Mouse (Mus musculus) megakaryocyte, embryonic 14.5 days (primary cell): ENCODE measurements around the gene Hcn2. TPM values are rescaled to one million over a fixed set of nuclear protein-coding genes. Genes with fewer than 3 reads are reported as not detected.
A peak's percentile ranks its signal among the peaks of the same experiment; 100 is the strongest.

Source experiments
- H3K27me3 ChIP-seq: replicated peaks from 2 replicates; pipeline ENCODE3; 2012; ENCODE audit warnings: inconsistent platforms
- H3K36me3 ChIP-seq: replicated peaks from 2 replicates; pipeline ENCODE3; 2012; ENCODE audit warnings: low read length, inconsistent platforms, mixed read lengths
- H3K4me1 ChIP-seq: 2 replicates; pipeline ENCODE4 v1.6.1; 2012; ENCODE audit warnings: inconsistent platforms
- H3K4me3 ChIP-seq: replicated peaks from 2 replicates; pipeline ENCODE3; 2012; ENCODE audit warnings: moderate library complexity, mild to moderate bottlenecking, inconsistent platforms
- H3K9me3 ChIP-seq: 2 replicates; pipeline ENCODE4 v1.6.1; 2012; ENCODE audit warnings: inconsistent platforms
- FLI1 ChIP-seq: IDR thresholded peaks from 2 replicates; pipeline ENCODE4 v1.6.1; 2012; ENCODE audit warnings: low read length, inconsistent platforms, mixed read lengths
- GATA1 ChIP-seq: IDR thresholded peaks from 3 replicates; pipeline ENCODE4 v1.6.1; 2012; ENCODE audit warnings: mixed read lengths, low read length, inconsistent platforms, borderline replicate concordance
- polyA plus RNA-seq: library from polyadenylated mRNA; stranded (reverse); fragments of >175 nt; gene quantifications from 2 replicates; pipeline ENCODE4 v1.2.3, GENCODE M21; 2012; ENCODE audit warnings: low replicate concordance; ENCODE audit not compliant: insufficient read depth

Gene Hcn2
- polyA plus RNA-seq, 1 experiment: 1.8 TPM

DNA sequence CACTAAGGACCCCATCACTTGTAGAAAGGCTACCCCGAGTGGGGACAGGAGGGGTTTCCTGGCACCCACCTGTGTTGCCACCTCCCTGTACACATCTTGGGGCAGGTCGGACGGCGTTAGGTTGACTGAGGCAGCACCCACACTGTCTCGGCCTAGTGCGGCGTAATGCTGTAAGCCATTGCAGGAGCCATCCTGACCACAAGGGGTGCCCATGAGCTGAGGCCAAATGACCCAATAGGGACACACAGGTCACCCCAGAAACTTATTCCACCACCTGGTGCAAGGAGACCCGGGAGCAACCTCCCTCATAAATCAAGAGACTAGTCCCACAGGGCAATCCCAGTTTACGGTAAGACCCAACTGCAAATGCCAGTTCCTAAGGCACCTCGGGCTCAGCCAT is 21.8 kb downstream of the Hcn2 start:
- no peaks in the 10 kb centered on the region for H3K27me3 ChIP-seq
- peaks cover 9% of the 10 kb centered on the region for H3K4me1 ChIP-seq
- H3K36me3 ChIP-seq: peaks cover 96% of the 10 kb centered on the region
- peaks cover 13% of the 10 kb centered on the region for H3K9me3 ChIP-seq
- H3K4me3 ChIP-seq: no peak overlapping the region
- no peak for TF ChIP-seq FLI1
- TF ChIP-seq GATA1: no peak

DNA sequence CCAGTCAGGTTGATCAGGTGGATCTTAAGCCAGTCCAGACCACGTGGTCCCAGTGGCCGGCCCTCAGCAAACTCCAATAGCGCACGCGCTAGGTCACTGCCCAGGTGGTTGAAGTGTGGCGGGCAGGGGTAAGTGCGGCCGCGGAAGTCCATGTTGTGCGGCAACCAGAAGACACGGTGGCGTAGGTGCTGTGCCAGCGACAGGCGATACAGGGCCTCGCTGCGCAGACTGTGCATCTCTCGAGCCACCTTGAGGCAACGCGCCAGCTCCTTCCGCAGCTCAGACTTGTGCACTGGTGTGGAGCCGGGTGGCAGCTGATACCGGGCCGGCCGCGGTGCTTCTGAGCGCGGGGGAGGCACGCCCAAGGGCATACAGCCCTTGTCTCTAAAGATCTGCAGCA is 22.8 kb downstream of the Hcn2 start:
- Histone ChIP-seq H3K27me3 (no peaks in the 10 kb centered on the region), H3K36me3 (peaks cover 98% of the 10 kb centered on the region), H3K4me1 (peaks cover 12% of the 10 kb centered on the region), H3K9me3 (peaks cover 13% of the 10 kb centered on the region), H3K4me3 (no peak overlapping the region)
- no peak for TF ChIP-seq GATA1
- no peak for TF ChIP-seq FLI1

DNA sequence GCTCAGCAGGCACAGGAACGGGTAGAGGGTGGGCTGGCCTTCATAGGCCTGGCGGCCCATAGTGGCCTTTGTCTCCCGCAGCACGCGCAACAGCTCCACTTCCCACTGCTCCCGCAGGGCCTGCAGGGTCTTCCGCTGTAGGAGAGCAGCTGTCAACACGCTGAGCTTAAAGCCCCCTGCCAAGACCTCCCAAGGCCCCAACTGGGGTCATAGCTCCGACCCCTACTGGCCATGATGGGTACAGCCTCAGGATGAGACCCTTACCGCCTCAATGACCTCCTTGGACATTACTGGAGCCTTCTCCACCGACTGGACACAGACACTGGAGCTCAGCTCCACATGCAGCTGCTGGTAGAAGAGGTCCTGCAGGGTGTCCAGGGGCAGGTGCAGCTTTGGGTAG is 24.4 kb downstream of the Hcn2 start:
- no peaks in the 10 kb centered on the region for H3K27me3 ChIP-seq
- peaks cover 24% of the 10 kb centered on the region for H3K4me1 ChIP-seq
- TF ChIP-seq GATA1: no peak
- no peak for TF ChIP-seq FLI1
- peaks cover 86% of the 10 kb centered on the region for H3K36me3 ChIP-seq
- peaks cover 5% of the 10 kb centered on the region for H3K9me3 ChIP-seq
- H3K4me3 ChIP-seq: no peak overlapping the region

DNA sequence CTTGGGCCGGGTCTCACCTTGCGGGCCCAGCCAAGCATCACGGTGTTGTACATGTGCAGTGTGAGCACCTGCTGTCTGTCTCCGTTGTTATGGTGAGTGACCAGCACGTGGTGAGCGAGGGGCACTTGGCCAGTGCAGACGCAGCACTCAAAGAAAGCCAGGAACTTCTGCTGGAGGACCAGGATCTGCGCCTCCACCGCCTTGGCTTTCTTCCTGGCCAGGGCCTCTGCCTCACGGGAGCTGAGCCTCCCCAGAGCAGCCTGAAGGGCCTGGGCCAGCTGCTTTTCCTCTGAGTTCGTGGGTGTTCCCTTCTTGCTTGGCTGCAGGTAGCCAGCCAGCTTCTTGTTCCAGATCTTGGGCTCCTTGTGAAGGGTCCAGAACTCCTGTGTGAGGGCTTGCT is 26.7 kb downstream of the Hcn2 start:
- peaks cover 37% of the 10 kb centered on the region for H3K4me1 ChIP-seq
- no peaks in the 10 kb centered on the region for H3K9me3 ChIP-seq
- no peak overlapping the region for H3K4me3 ChIP-seq
- H3K36me3 ChIP-seq: peaks cover 63% of the 10 kb centered on the region
- TF ChIP-seq GATA1: no peak
- no peak for TF ChIP-seq FLI1
- no peaks in the 10 kb centered on the region for H3K27me3 ChIP-seq

DNA sequence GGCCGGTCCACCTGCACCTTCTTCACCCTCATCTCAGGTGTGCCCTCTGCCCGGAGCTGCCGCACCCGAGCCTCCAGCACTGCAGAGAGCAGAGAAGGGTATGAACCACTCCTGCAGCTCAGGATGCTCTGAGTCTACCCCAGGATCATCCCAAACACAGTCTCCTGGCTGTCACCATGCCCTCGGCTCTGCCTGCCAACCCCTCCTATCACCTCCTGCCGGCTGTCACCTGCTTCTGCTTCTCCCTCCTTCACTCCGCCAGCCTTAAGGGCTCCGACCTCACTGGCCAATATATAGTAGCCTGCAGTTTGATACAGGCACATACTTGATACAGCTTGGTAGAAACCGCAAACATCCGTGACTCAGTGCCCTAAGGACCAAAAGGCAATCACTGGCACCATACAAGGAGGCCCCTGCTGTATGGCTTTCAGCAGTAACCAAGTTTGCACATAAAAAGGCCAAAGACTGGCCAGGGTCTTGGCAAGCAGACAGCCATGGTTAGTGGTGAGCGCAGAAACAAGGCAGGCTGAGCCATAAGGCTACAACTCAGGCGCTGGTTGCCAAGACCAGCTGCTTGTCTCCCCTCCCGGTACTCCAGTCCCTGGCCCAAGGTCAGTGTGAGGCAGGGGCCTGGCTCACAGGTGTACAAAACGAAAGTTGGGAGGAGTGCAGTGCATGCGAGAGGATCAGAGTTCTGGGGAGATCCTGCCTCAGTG is 27.4 kb downstream of the Hcn2 start:
- no peak overlapping the region for H3K4me3 ChIP-seq
- H3K36me3 ChIP-seq: peaks cover 57% of the 10 kb centered on the region
- no peak for TF ChIP-seq GATA1
- no peaks in the 10 kb centered on the region for H3K27me3 ChIP-seq
- H3K4me1 ChIP-seq: peaks cover 39% of the 10 kb centered on the region
- no peaks in the 10 kb centered on the region for H3K9me3 ChIP-seq

DNA sequence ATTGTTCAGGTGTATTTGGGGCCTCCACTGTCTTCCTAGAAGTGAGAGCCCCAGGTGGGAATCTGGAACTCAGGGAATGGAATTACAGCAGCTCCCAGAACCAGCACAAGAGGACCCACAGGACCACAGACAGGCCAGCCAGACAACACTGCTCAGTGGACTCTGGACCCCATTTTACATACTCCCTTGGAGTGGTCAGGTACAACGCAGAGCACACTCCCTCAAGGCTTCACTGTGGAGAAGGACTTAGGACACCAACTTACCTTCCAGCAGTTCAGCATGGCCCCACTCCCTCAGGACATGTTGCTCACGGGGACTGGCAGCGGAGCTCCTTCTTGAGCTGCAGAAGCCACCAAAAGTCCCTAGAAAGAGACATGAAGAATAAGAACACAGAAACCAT is 29.0 kb downstream of the Hcn2 start:
- peaks cover 41% of the 10 kb centered on the region for H3K36me3 ChIP-seq
- peaks cover 34% of the 10 kb centered on the region for H3K4me1 ChIP-seq
- peak overlapping the region; percentile 90 for H3K4me3 ChIP-seq
- no peaks in the 10 kb centered on the region for H3K9me3 ChIP-seq
- H3K27me3 ChIP-seq: no peaks in the 10 kb centered on the region
- TF ChIP-seq GATA1: no peak
- TF ChIP-seq FLI1: no peak

DNA sequence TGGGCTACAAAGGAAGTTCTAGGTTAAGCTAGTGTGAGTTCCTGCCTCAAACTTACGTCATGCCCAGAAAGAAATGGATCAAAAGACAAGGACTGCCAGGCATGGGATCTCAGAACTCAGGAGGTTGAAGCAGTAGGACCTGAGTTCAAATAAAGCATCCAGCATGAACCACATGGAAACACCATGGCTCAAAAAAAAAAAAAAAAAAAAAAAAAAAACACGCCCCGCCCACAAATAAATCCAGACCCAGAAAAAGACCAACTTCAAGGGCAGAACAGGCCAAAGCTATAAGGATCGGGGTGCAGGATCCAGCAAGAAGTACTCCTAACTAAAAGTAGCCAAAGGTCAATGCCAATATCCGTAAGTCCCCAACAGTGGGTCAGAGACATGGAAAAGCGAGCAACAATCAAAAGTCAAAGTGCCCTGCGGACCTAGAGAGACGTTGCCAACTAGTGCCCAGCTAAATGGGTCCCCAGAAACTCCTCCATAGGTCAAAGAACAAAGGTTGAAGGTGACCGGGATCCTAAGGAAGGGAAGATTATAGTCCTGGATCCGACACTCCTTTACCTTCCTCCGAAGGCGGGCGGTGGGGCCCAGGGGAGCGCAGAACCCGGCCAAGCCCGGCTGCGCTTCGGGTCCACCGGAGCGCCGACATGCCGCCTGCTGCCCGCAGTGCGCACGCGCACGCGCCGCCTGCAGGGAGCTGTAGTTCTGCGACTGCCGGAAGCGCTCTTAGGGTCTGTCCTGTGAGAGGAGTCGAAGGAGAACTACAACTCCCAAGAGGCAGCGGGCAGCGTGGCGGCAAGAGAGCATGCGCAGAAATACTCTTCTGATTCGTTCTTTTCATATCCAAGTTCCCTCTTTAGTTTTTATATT is 29.7 kb downstream of the Hcn2 start, which contains the start of gene Polrmt:
Polrmt (minus strand) TSS at position 684 of the 876 bp plus-strand sequence.
- H3K27me3 ChIP-seq: peaks cover 2% of the 10 kb centered on the region
- H3K4me1 ChIP-seq: peaks cover 35% of the 10 kb centered on the region
- TF ChIP-seq FLI1 (no peak), GATA1 (no peak)
- peak within 1 kb of the TSS; percentile 90 for H3K4me3 ChIP-seq
- peaks cover 33% of the 10 kb centered on the region for H3K36me3 ChIP-seq
- no peaks in the 10 kb centered on the region for H3K9me3 ChIP-seq

DNA sequence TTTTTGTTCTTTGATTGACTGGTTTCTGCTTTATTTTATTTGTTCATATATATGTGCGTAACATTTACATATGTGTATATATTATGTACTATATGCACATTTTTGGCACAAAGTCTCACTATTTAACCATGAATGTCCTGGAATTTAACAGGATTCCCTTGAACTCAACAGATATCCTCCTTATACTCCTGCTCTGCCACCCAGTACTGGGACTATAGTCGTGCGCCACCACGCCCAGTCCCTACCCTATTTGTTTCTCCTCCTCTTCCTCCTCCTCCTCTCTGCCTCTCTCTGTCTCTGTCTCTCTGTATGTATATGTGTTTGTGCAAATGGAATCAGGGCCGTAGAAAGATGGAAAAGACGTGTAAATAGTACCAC is 30.3 kb downstream of the Hcn2 start:
- Histone ChIP-seq H3K27me3 (peaks cover 8% of the 10 kb centered on the region), H3K4me3 (peak overlapping the region; percentile 90), H3K9me3 (no peaks in the 10 kb centered on the region), H3K36me3 (peaks cover 27% of the 10 kb centered on the region), H3K4me1 (peaks cover 40% of the 10 kb centered on the region)
- TF ChIP-seq FLI1 (no peak), GATA1 (no peak)

DNA sequence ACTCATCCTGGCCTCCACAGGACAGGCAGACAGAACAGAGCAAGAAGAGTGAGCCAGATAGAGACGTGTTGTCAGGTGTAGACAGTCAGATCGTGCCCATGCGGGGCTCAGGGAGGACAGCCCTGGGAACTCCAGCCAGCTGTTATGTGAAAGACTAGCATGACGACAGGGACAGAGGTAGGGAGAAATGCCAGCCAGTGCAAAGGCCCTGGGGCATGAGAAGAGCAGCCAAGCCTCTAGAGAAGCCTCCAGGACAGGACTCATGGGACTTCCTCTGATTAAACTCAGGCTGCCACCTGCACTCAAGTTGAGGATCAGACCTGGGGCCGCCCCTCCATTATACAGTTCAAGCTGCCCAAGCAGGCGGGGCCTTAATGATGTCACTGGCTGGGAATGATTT is 32.1 kb downstream of the Hcn2 start:
- peaks cover 8% of the 10 kb centered on the region for H3K27me3 ChIP-seq
- TF ChIP-seq FLI1 (no peak), GATA1 (no peak)
- no peaks in the 10 kb centered on the region for H3K9me3 ChIP-seq
- H3K4me1 ChIP-seq: peaks cover 40% of the 10 kb centered on the region
- peaks cover 12% of the 10 kb centered on the region for H3K36me3 ChIP-seq
- H3K4me3 ChIP-seq: no peak overlapping the region

DNA sequence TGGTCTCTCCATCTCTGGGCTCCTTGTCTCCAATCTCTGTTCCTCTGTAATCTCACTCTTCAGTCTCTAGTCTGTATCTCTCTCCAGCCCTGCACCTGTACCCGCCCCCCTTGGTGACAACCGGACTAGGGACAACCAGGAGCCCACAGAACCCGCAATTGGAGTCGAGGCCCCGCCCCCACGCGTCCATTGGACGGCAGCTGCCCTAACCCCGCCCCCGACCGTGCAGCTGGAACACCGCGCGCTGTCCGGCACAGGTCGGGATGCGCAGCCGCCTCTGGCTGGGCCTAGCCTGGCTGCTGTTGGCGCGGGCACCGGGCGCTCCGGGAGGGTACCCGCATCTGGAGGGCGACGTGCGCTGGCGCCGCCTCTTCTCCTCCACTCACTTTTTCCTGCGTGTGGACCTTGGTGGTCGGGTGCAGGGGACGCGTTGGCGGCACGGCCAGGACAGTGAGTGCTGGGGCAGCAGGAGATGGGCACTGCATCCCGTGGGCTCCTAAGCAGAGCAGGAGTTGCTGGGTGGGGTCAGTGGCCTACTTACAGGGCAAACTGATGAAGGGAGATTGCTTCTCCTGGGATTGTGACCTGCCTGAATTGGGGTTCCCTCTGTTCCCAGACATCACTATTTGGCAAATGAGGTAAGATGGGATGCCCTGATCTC is 38.6 kb downstream of the Hcn2 start, which contains the start of gene Fgf22:
Fgf22 (plus strand) TSS at position 221 of the 661 bp plus-strand sequence.
- peaks cover 11% of the 10 kb centered on the region for H3K27me3 ChIP-seq
- H3K4me1 ChIP-seq: peaks cover 16% of the 10 kb centered on the region
- TF ChIP-seq FLI1: no peak
- H3K36me3 ChIP-seq: peaks cover 45% of the 10 kb centered on the region
- peak within 1 kb of the TSS; percentile 71 for H3K4me3 ChIP-seq
- no peaks in the 10 kb centered on the region for H3K9me3 ChIP-seq
